Mouse (Mus musculus): Measurements from ENCODE around the gene Ears2. TPM values are rescaled to one million over a fixed set of nuclear protein-coding genes. Genes with fewer than 3 reads are reported as not detected.

Gene Ears2
- polyA plus RNA-seq, 1 experiment from 2014 or later = 18.6 TPM

DNA sequence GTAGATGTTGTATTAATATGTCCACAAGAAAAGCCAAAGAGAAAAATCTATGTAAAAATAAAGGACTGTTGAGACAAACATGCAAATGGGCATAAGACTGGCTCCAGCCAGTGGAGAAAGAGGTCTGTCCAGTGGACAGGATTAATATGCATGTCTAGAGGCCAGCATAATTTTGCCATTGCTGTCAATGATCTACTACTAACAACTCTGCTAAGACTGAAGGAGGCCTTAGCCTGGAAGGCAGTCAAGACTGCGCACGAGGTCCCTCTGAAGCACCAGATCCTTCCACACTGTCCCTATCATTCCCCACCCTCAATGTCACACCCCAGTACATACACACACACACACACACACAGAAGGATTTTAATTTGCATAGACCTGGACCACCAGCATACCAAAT, 44.9 kb downstream of the Ears2 start:
- ATAC-seq (replicated peaks; ENCODE audit: low FRiP score) = peak; percentile 27; the same call in 1 of the 2 replicates
- Histone ChIP-seq H3K27ac (no peak overlapping the region), H3K4me3 (replicated peaks) (no peak overlapping the region), H3K9ac (no peak overlapping the region), H3K27me3 (no peaks in the 10 kb centered on the region), H3K4me1 (peaks cover 35% of the 10 kb centered on the region), H3K36me3 (0 out of 2 replicates have a peak, but pooled peaks cover 4% of the 10 kb centered on the region), H3K4me2 (no peak overlapping the region), H3K9me3 (replicated peaks) (no peaks in the 10 kb centered on the region)
- WGBS = 71% methylated on average over 2 of the region's 2 CpGs

DNA sequence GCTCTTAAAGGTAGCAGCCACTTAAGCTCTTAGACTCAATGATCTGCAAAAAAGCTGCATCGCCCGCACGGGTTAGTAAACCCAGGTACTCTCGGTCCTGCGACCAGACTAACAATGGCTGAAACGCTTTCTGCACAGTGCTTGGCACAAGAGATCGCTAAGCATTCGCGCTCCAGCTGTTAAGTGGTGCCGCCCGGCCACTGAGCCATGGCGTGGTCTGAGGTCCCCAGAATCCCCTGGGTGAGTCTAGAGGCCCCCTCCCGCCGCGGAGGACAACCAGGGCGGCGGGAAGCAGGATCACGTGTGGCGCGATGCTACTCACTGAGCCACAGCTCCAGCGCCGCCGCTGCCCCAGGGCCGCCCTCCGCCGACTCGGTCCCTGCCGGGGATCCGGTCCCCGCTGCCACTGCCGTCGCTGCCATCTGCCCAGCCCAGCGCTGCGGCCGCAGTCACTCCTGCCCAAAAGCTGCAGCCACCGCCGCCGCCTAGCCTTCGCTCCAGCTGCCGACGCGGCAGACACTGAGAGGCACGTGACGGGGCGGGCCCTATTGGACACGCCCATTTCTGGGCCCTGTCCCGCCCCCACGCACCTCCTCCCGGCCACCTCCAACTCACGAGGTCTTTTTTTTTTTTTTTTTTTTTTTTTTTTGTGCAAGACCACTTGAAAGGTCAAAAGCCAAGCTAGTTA, 46.3 kb downstream of the Ears2 start, which contains the start of gene Gga2:
TSS of gene Gga2 (minus strand) at position 556 of the 688 bp plus-strand sequence.
- Histone ChIP-seq H3K36me3 (0 out of 2 replicates have a peak, but pooled peaks cover 4% of the 10 kb centered on the region), H3K27me3 (no peaks in the 10 kb centered on the region), H3K9ac (peak within 1 kb of the TSS; percentile 71), H3K9me3 (replicated peaks) (no peaks in the 10 kb centered on the region), H3K4me1 (peaks cover 44% of the 10 kb centered on the region), H3K27ac (peak within 1 kb of the TSS; percentile 91), H3K4me2 (peak within 1 kb of the TSS; percentile 86), H3K4me3 (replicated peaks) (peak within 1 kb of the TSS; percentile 81)
- under 1% methylated on average over 50 of the region's 50 CpGs for WGBS
- peak; percentile 86 for ATAC-seq (replicated peaks; ENCODE audit: low FRiP score)

DNA sequence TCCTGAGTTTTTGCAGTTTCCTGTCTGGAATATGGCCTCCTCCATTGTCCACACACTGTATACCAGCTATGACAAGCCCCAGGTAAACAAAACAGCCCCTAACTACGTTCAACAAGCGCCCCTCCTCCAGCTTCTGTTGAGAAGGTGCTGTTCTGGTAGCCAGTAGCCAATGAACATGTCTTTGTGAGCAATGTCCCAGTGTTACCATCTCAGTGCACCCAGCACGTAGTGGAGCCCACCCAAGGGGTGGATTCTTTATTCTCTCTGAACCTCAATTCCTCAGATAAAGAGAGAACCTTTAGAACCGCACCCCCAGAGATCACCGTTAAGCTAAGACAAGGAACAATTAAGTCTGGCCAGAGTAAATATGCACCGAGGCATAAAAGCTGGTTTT, 46.8 kb downstream of the Ears2 start:
- H3K9ac ChIP-seq = peak overlapping the region; percentile 71
- 3% methylated on average over 6 of the region's 6 CpGs for WGBS
- H3K4me1 ChIP-seq = peaks cover 49% of the 10 kb centered on the region
- peak overlapping the region; percentile 91 for H3K27ac ChIP-seq
- no peaks in the 10 kb centered on the region for H3K27me3 ChIP-seq
- peak overlapping the region; percentile 81 for H3K4me3 ChIP-seq (replicated peaks)
- peak; percentile 10 for ATAC-seq (replicated peaks; ENCODE audit: low FRiP score)
- H3K36me3 ChIP-seq = 0 out of 2 replicates have a peak, but pooled peaks cover 4% of the 10 kb centered on the region
- H3K4me2 ChIP-seq = peak overlapping the region; percentile 86
- no peaks in the 10 kb centered on the region for H3K9me3 ChIP-seq (replicated peaks)

DNA sequence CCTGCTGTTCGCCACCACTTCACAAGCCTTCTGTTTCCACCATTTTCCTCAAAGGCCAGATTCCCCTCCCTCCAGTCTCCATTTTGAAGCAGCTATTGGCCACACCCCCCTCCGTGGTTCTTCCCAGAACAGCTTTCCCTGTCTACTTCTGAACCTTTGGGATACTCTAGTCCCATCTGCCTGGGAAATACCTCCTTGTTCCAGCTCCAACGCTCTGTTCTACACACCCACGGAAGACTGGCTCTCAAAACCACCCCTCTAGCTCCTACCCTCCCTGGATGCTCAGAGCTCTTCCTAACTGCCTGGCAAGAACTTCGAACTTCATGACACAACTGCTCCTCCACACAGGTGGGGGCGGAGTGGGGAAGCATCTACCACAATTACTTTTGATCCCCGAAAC, 48.1 kb downstream of the Ears2 start:
- Histone ChIP-seq H3K27ac (no peak overlapping the region), H3K4me1 (peaks cover 56% of the 10 kb centered on the region), H3K4me3 (replicated peaks) (peak overlapping the region; percentile 81; the same call in 1 of the 2 replicates), H3K9me3 (replicated peaks) (no peaks in the 10 kb centered on the region), H3K27me3 (no peaks in the 10 kb centered on the region), H3K4me2 (peak overlapping the region; percentile 86), H3K36me3 (0 out of 2 replicates have a peak, but pooled peaks cover 4% of the 10 kb centered on the region), H3K9ac (no peak overlapping the region)
- no peak for ATAC-seq (replicated peaks; ENCODE audit: low FRiP score)
- WGBS = 82% methylated on average over 7 of the region's 7 CpGs

DNA sequence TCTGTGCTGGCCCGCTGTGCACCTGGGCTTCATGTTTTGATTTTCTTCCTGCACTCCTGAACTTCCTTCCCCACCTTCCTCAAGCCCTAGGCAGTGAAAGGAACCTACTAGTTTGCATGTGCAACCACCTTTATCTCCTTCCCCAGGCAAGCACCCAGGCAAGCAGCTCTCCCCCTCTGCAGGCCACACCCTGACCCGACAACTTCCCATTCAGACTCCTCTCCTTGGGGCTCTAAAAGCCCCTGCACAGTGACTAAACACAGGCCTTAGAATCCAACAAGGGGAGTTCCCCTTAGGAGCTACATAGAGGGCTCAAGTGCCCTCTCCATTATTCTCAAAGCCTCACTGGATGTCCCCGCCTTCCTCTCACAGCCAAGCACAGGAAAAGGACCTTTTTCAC, 48.8 kb downstream of the Ears2 start:
- Histone ChIP-seq H3K4me2 (no peak overlapping the region), H3K36me3 (0 out of 2 replicates have a peak, but pooled peaks cover 4% of the 10 kb centered on the region), H3K4me3 (replicated peaks) (no peak overlapping the region), H3K9me3 (replicated peaks) (no peaks in the 10 kb centered on the region), H3K27ac (no peak overlapping the region), H3K27me3 (no peaks in the 10 kb centered on the region), H3K4me1 (peaks cover 51% of the 10 kb centered on the region), H3K9ac (no peak overlapping the region)
- no peak for ATAC-seq (replicated peaks; ENCODE audit: low FRiP score)
- WGBS = 57% methylated on average over 3 of the region's 3 CpGs

DNA sequence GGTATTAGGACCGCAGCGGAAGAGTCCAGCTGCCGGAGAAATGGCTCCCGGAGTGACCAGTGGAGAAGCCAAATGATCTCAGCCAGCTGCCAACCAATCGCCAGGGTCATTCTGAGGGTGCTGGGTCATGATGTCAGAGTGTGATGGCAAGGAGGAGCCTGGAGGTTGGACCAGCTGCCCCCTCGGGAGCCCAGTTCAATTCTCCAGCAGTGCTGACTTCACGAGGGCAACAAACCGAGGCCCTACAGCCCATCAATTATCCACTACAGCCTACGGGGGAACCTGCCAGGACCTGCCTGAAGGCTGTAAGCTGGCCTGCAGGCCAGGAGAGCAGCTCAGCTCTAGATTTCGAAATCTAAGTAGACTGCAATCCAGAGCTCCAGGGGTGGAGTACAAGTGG, 51.3 kb downstream of the Ears2 start:
- H3K27ac ChIP-seq = 0 out of 2 replicates have a peak overlapping the region, but pooled peaks have one; percentile 15
- H3K36me3 ChIP-seq = peaks cover 20% of the 10 kb centered on the region
- H3K9me3 ChIP-seq (replicated peaks) = no peaks in the 10 kb centered on the region
- H3K4me1 ChIP-seq = peaks cover 51% of the 10 kb centered on the region
- ATAC-seq (replicated peaks; ENCODE audit: low FRiP score) = 0 out of 2 replicates have a peak, but pooled peaks have one; percentile 9
- peak overlapping the region; percentile 17 for H3K4me2 ChIP-seq
- H3K4me3 ChIP-seq (replicated peaks) = no peak overlapping the region
- no peak overlapping the region for H3K9ac ChIP-seq
- H3K27me3 ChIP-seq = no peaks in the 10 kb centered on the region
- 21% methylated on average over 10 of the region's 10 CpGs for WGBS

DNA sequence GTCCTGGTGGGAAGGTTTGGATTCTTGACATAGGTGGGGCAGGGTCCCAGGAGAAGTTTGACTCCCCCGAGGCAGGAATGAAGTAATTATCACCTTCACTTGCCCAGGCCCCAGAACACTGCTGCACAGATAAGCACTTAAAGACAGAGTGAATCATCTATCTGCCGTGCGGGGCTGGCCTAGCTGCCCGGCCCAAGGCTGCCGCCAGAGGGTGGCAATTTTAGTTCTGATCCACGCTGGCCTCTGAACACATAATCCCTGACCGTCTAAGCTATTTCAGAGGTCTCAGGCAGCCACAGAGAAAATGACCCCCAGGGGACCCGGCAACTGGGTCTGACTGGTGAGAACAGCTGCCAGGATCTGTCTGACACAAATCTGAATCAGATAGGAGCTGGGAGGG, 52.0 kb downstream of the Ears2 start:
- Histone ChIP-seq H3K4me3 (replicated peaks) (no peak overlapping the region), H3K36me3 (peaks cover 27% of the 10 kb centered on the region), H3K27me3 (no peaks in the 10 kb centered on the region), H3K9me3 (replicated peaks) (no peaks in the 10 kb centered on the region), H3K4me2 (peak overlapping the region; percentile 17), H3K27ac (0 out of 2 replicates have a peak overlapping the region, but pooled peaks have one; percentile 15), H3K9ac (no peak overlapping the region), H3K4me1 (peaks cover 48% of the 10 kb centered on the region)
- 16% methylated on average over 8 of the region's 8 CpGs for WGBS
- ATAC-seq (replicated peaks; ENCODE audit: low FRiP score) = no peak

DNA sequence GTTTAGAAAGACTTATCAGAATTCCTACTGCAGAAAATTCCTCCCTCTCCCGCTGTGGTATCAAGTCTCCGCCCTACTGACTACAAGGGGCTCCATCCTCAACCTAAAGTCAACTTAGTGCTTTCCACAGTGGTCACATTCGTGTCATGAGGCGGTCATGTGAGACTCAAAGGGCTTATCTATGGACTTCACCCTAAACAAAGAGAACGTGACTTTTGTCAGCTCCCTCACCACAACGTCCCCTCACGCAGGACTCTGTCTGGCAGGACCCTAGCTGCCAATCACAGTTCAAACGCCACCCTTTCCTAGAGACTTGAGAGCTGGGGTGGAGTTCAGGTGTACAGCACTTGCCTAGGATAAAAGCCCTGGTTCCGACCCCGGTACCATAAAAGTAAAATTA, 54.1 kb downstream of the Ears2 start:
- Histone ChIP-seq H3K9me3 (replicated peaks) (no peaks in the 10 kb centered on the region), H3K9ac (no peak overlapping the region), H3K36me3 (peaks cover 47% of the 10 kb centered on the region), H3K4me1 (peaks cover 28% of the 10 kb centered on the region), H3K27me3 (no peaks in the 10 kb centered on the region), H3K27ac (no peak overlapping the region), H3K4me3 (replicated peaks) (no peak overlapping the region), H3K4me2 (no peak overlapping the region)
- ATAC-seq (replicated peaks; ENCODE audit: low FRiP score) = no peak
- 84% methylated on average over 10 of the region's 10 CpGs for WGBS

DNA sequence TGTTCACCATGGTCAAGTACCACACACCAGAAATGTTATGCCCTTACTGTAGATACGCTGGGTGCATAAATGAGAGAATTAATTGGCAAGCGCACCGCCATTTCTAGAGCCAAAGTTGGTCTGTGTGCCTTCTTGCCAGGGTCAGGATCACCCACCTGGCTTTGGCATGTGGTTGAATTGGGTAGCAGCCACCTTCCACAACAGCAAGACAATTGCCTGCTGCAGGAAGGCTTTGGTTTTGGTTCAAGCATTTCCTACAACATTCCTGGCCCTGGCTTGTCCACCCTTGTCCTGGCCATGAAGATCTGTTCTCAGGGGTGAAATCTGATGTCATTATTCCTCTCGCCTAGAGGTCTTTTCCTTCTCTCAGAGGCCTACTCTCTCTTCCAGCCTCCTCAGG, 54.7 kb downstream of the Ears2 start:
- Histone ChIP-seq H3K4me2 (no peak overlapping the region), H3K4me1 (peaks cover 25% of the 10 kb centered on the region), H3K9me3 (replicated peaks) (no peaks in the 10 kb centered on the region), H3K27ac (no peak overlapping the region), H3K9ac (no peak overlapping the region), H3K36me3 (peaks cover 51% of the 10 kb centered on the region), H3K4me3 (replicated peaks) (no peak overlapping the region), H3K27me3 (no peaks in the 10 kb centered on the region)
- 95% methylated on average over 4 of the region's 4 CpGs for WGBS
- ATAC-seq (replicated peaks; ENCODE audit: low FRiP score) = no peak

DNA sequence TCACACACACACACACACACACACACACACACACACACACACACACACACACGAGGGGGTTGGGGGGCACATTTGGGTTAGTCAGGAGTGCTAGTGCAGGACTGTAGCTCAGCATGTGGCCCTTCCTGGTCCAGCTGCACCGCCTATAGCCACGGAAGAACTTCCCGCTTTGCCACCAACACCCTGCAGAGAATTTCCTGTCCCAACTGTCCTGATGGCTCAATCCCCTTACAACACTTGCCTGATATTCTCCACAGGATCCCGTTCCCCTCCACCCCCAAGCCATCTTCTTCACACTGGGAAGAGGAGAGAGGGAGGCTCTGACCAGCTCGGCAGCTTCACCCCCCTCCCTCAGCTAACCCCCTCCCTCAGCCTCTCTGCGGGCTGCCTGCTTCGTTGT, 66.7 kb downstream of the Ears2 start:
- peaks cover 93% of the 10 kb centered on the region for H3K36me3 ChIP-seq
- no peak overlapping the region for H3K27ac ChIP-seq

DNA sequence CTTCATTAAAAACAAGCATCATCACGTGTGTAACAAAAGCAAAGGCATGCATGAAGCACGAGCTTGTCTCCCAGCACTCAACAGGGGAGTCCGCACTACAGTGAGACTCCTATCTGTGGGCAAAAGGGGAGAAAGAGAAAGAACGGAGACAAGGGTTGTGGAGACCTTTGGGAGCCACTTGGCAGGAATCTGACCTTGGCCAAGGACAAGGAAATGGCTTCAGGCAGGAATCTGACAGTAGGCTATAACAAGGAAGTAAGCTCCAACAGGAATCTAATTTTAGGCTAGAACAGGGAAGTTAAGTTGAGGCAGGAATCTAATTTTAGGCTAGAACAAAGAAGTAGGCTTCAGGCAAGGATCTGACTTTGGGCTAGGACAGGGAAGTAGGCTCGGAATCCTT, 71.1 kb downstream of the Ears2 start:
- Histone ChIP-seq H3K27me3 (no peaks in the 10 kb centered on the region), H3K4me2 (no peak overlapping the region), H3K4me1 (no peaks in the 10 kb centered on the region), H3K36me3 (peaks cover 95% of the 10 kb centered on the region), H3K9me3 (replicated peaks) (no peaks in the 10 kb centered on the region), H3K9ac (no peak overlapping the region), H3K27ac (no peak overlapping the region), H3K4me3 (replicated peaks) (no peak overlapping the region)
- WGBS = 92% methylated on average over 5 of the region's 5 CpGs
- ATAC-seq (replicated peaks; ENCODE audit: low FRiP score) = no peak

More for the DNA sequence above, 66.7 kb downstream of the Ears2 start:
- Histone ChIP-seq H3K4me3 (replicated peaks) (no peak overlapping the region), H3K9me3 (replicated peaks) (no peaks in the 10 kb centered on the region), H3K4me1 (no peaks in the 10 kb centered on the region), H3K9ac (no peak overlapping the region), H3K27me3 (no peaks in the 10 kb centered on the region), H3K4me2 (no peak overlapping the region)
- WGBS = 80% methylated on average over 8 of the region's 8 CpGs
- no peak for ATAC-seq (replicated peaks; ENCODE audit: low FRiP score)

Measured in kidney, embryonic 15.5 days (tissue).